Mouse (Mus musculus) left cerebral cortex, adult 8-10 months (tissue): ENCODE data around the gene Grb7. TPM values are rescaled to one million over a fixed set of nuclear protein-coding genes. Genes with fewer than 3 reads are reported as not detected.

Source experiments
- DNase-seq, 2 experiments: peaks; one replicate each; pipeline ENCODE4 v3.0.0; 2022; ENCODE audit warnings: low spot score in 2 of 2
- total RNA-seq, 4 experiments: library from RNA; stranded (reverse); gene quantifications; 2 replicates each; pipeline ENCODE4 v1.2.4; 2022

Grb7 gene
- total RNA-seq, 4 experiments from 2014 or later: 3.6 to 5.1 (median 4.7) TPM

GRCm38 (mm10) chr11:98497388-98498288 is 51.4 kb downstream of the Grb7 start:
- DNase-seq: no peak

- no peak for DNase-seq
These were observed 58.7 kb downstream of the Grb7 start for GRCm38 (mm10) chr11:98504926-98505325.

Other genes with a start within 250 kb of the Grb7 start
- 10 to 100 TPM; 36.6 to 42.6 (median 39.3) TPM for gene Cdk12, start 243.3 kb upstream of the Grb7 start, total RNA-seq
- gene Neurod2, start 116.7 kb upstream of the Grb7 start, total RNA-seq: 10 to 100 TPM; 54.9 to 63.3 (median 60.4) TPM
- gene Ppp1r1b, start 98.0 kb upstream of the Grb7 start, total RNA-seq: 100 to 1,000 TPM; 502 to 655 (median 573) TPM
- gene Stard3, start 88.0 kb upstream of the Grb7 start, total RNA-seq: 10 to 100 TPM; 35.7 to 40.8 (median 38.3) TPM
- 10 to 100 TPM in 2 of 4 experiments, 1 to 10 TPM in 2; 8.2 to 16.6 (median 12.1) TPM for gene Tcap, start 62.6 kb upstream of the Grb7 start, total RNA-seq
- 1 to 10 TPM in 2 of 4 experiments, under 1 TPM in 2; 0.65 to 1.7 (median 0.96) TPM for gene Pnmt, start 59.9 kb upstream of the Grb7 start, total RNA-seq
- gene Pgap3, start 45.9 kb upstream of the Grb7 start, total RNA-seq: 10 to 100 TPM in 2 of 4 experiments, 1 to 10 TPM in 2; 8.5 to 11.1 (median 9.9) TPM
- 1 to 10 TPM; 2.0 to 2.6 (median 2.3) TPM for gene Erbb2, start 33.9 kb upstream of the Grb7 start, total RNA-seq
- 100 to 1,000 TPM in 2 of 4 experiments, 10 to 100 TPM in 2; 93.7 to 114 (median 102) TPM for gene Mien1, start 7.4 kb upstream of the Grb7 start, total RNA-seq
- under 1 TPM; 0.23 to 0.76 (median 0.52) TPM for gene Ikzf3, start 99.6 kb downstream of the Grb7 start, total RNA-seq
- gene Zpbp2, start 104.7 kb downstream of the Grb7 start, total RNA-seq: not detected
- 10 to 100 TPM; 43.6 to 47.0 (median 45.1) TPM for gene Ormdl3, start 141.0 kb downstream of the Grb7 start, total RNA-seq
- gene Lrrc3c, start 151.9 kb downstream of the Grb7 start, total RNA-seq: not detected
- gene Gm12355, start 179.3 kb downstream of the Grb7 start, total RNA-seq: 10 to 100 TPM; 11.8 to 14.5 (median 13.1) TPM
- under 1 TPM in 2 of 4 experiments, not detected in 2; 0.23 TPM for gene Gsdma3, start 180.0 kb downstream of the Grb7 start, total RNA-seq
- gene Gsdma2, start 200.4 kb downstream of the Grb7 start, total RNA-seq: not detected
- gene Gsdma, start 218.0 kb downstream of the Grb7 start, total RNA-seq: not detected
- gene Psmd3, start 236.2 kb downstream of the Grb7 start, total RNA-seq: 100 to 1,000 TPM; 129 to 137 (median 132) TPM